Mouse (Mus musculus): ENCODE data around the gene Fam19a1.

The Fam19a1 gene

DNA sequence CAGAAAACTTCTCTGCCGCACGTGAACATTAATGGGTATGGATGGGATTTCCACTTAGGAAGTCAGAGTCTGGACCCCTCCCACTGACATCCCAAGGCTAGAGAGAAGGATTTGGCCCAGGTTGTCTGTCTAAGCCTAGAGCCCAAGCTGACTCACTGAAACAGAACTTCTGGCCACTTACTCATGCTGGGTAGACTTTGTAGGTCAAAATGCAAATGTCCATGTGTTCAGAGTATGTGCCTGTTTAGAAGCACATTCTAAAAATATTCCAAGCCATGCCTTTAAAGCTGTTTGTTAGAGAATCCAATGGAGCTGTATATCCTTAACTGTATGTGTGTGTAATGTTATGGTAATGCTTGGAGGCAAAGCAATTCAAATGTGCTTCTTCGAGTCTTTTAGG, 145.7 kb downstream of the Fam19a1 start:
- no peak for DNase-seq (ENCODE audit: low read depth)

DNA sequence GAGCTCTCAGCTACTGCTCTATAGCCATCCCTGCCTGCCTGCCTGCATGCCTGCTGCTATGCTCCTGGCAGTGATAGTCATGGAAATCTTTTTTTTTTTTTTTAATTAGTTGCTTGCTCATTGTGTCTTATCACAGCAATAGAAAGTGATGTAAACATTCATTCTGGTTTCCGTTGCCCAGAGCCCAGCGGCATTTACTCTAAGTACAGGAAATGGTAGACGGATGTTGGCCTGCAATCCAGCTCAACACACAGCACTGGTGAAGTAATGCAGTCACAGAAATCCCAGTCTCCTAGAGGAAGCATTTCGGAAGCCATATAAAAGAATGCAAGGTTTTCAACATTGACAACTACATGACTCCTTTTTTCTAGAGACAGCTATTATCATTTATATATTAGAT, 153.5 kb downstream of the Fam19a1 start:
- DNase-seq (ENCODE audit: low read depth), result no peak

DNA sequence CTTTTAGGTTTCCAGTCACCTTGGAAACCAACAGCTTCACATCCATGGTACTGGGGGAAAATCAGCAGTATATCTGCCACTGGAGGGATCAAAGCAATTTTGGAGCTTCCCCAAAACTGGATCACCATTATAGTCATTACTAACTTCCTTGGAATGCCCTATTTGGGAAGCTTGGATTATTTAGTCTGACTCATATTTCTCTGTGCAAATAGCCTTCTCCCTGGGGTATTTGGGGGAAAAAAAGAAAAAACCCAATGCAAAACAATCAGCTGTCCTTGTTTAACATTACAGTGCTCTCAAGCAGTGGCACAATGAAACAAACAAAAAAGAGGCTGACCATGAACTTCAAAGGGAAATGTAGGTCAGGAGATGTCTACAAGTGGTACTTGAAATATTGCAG, 155.8 kb downstream of the Fam19a1 start:
- no peak for DNase-seq (ENCODE audit: low read depth)

DNA sequence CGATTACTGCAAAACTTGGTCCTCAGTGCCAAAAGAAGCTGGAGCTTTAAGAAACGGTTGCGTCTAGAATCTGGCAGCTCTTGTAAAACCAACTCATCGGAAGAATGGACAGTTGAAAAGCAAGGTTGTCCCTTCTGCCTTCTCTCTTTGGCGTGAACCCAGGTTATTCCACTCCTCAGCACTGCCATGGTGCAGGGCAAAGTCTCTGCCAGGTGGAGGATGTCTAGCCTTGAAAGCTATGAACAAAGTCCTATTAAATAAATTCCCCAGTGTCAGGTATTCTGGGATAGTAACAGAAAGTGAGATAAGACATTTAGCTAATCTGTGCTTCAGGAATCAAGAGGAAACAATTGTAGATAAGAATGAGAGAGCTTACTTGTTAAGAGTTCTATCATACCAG, 157.5 kb downstream of the Fam19a1 start:
- DNase-seq (ENCODE audit: low read depth), result no peak

DNA sequence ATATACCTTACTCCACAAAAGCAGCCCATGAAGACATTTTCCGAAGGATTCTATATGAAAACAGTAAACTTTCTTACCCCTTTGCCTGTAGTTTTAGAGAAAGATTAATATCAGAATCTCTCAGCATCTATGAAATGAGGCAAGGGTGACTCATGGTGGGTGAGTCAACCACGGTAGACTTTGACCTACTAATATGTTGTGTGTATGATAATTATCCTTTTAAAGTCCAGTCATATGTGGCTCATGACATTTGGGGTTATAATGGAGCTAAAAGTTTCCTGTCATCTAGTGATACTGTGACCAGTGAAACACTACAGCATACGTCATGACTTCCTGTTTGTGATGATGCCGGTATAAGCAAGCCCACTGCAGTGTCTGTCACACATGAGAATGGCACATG, 170.8 kb downstream of the Fam19a1 start:
- DNase-seq (ENCODE audit: low read depth), result no peak

DNA sequence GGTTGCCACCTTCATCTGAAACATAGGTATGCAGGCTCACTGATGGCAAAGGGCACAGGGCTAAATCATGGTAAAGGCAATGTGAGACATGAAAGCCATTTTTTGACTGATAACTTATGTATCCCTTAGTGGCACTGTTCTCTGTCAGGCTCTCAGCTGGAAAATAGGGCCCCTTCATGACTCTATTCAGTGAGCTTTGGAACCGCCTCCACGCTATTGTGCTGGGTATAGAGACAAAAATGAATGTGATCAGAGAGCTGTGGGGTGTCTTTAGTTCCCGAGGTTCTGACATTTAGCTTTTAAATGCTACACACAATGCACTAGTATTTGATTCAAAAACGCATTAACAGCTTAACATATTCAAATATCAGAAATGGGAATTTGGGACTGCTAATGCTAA, 171.6 kb downstream of the Fam19a1 start:
- no peak for DNase-seq (ENCODE audit: low read depth)

DNA sequence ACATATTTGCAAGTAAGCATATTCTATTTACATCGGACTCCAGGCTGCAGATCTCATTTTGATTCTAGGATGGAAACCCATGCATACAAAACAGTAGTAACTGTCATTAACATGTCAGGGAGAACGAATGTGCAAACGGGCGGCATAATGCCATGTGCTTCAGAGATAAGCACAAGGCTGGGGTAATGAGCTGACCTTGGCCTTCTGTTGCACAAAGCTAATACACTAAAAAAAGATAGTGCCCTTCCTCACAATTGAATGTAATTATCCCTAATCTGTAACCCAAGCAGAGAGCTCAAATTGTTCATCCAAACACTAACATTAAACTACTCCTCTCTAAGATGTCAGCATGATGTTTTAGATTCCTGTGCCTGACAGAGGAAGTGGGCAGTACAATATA, 173.3 kb downstream of the Fam19a1 start:
- DNase-seq (ENCODE audit: low read depth), result no peak

DNA sequence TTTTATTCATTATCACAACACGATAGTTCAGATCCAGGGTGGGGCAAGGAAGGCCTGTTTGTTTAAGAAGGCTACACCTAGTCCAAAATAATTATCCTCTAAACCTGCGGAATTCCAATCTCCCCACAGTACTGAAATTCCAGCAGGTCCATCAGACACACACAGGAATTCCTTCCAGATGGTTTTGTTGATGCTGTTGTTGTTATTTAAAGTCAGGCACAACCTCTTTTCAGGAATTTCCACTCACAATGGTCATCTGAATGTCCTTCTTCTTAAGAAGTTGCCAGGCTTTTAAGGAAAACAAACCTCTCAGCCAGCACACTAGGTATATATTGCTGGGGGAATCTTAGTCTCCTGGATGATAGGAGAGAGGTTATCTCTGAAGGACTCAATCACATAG, 174.4 kb downstream of the Fam19a1 start:
- no peak for DNase-seq (ENCODE audit: low read depth)

DNA sequence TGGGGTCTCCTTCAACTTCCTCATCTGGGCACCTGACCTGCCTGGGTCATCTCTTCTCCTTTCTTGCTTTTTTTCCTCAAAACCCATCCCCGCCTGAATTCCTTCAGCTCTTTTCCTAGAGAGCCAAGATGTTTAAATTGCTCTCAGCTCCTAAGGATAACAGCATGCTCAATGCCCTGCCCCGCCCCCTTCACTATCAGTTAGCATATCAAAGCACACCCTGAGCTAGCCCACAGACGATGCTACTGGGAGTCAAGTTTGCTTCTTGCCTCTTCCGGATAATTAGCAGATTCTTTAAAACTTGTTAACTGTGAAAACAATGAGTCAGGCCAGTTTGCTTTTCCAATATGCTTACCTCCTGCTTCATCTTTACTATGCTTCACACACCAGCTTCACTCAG, 176.7 kb downstream of the Fam19a1 start:
- DNase-seq (ENCODE audit: low read depth), result no peak

DNA sequence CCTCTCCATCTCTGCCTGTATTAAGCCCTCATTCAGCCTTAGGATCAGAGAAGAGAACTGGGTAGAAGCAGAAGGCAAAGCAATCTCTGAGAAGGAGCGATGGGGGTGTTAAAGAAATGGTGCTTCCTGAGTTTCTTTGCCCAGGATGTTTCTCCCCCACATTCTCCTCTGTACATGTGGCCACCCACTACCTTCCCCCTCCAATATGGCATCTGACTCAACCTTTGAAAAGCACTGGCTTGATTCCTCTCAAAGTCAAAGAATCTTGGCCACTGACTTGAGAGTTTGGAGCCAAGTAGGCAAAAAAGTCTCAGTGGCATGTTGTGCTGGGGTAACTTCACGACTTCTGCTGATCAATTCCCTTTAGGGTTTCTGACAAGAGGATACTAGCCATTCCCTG, 234.5 kb downstream of the Fam19a1 start:
- no peak for DNase-seq (ENCODE audit: low read depth)

DNA sequence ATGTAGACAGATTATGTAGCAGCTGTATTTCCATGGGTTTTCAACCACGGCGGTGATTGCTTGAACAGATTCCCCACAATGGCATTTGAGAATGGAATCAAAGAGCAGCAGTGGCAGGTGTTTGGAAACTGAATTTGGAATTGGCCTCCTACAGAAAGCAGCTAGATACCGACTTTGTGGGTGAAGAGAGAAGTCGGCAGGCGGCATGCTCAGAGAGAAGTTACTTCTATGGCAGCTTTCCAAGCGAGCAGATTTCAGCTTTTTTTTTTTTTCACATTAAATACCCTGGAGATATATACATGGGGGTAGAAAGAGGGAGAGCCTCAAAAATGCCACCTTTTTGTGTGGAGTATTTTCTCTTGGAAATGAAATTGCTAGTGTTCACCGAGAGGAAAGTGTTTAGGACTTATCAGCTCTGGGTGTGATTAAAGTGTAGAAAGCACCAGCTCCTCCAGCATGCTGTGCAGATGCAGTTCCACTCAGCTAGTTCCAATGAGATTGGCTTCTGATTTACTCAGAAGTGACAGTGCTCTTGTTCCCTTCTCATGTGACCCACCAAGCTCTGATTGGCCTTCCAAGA, 236.6 kb downstream of the Fam19a1 start:
- DNase-seq (ENCODE audit: low read depth), result no peak

DNA sequence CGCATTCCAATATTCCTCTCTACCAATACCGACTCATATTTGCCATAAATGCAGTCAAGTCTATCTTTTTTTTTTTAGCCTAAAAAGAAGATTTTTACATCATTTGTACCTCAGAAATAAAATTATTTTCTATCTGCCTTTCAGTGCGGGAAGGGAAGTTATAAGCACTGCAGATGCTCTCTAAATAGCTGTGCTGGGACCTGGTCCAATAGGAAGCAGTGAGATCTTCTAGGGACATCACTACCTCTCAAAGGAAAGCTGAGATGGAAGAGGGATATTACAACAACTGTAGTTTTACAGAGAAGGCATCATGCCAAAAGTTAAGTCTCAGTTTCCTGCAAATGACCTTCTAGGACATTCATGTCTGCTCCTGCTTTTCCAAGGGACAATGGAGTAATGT, 256.6 kb downstream of the Fam19a1 start:
- no peak for DNase-seq (ENCODE audit: low read depth)

DNA sequence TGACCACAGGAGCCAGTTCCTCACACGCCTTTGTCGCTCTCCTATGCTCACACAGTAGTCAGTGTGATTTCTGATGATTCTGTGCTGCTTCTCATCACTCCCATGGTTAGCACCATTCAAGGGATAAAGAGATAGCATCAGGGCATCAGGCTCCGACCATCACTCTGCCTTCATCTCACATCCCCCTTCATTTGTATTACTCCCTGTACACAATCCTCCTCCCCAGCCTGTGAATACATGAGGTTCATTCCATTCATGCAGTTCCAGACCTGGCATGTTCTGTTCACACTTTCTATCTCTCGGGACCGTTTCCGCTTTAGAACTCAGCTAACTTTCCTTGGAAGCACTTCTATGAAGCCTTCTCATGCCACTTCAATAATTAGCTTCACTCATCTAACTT, 259.9 kb downstream of the Fam19a1 start:
- DNase-seq (ENCODE audit: low read depth), result no peak

DNA sequence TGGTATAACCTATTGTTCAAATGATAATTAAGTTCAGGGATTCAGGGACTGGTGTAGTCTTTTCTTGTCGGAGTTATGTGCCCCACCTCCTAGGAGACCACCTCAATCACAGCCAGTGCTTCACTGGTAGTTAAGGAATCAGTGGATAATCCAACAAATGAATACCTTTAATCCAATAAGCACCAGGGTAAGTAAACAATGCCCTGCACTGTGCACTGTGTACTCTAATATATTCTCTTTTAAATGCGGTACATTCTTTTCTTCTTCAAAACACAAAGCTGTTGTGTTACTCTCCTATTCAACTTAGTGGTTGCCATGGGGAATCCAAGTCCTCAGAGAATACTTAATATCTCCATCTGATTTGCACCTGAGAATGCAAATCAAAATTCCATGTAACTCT, 260.3 kb downstream of the Fam19a1 start:
- DNase-seq (ENCODE audit: low read depth), result no peak

DNA sequence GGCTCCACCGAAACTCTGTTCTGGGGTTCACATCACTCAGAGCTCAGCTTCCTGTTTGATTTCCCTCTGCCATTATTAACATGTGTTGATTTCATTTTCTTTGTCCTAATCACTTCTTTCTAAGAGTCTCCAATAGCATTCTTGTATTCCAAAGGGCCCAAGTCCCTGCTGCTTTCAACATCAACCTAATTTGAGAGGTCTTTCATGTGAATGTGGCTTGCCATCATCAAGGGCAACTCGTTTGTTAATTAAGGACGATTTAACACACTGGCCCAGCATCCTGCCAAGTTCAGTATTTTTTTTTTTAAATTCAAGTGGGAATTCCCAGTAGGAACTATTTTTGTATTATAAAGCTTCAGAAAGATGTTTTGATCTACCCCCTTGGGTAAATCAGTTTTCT, 263.8 kb downstream of the Fam19a1 start:
- no peak for DNase-seq (ENCODE audit: low read depth)

DNA sequence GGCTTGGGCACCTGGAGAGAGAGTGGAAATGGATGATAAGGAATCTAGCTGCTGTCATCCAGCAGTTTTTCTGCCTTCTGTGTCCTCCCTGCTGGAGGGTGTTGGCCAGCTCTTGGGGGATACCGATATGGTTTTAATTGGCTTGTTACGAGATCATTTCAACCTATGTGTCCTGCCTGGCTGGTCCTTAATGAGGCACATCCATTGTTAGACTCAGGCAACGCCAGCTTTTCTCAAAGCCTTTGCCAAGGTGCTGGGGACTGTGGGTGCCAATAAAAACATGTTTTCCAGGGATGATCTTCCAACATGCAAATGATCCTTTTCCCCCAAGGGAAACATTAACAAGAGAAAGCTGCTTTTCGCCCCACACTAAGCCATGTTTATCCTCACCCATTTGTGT, 266.3 kb downstream of the Fam19a1 start:
- no peak for DNase-seq (ENCODE audit: low read depth)

DNA sequence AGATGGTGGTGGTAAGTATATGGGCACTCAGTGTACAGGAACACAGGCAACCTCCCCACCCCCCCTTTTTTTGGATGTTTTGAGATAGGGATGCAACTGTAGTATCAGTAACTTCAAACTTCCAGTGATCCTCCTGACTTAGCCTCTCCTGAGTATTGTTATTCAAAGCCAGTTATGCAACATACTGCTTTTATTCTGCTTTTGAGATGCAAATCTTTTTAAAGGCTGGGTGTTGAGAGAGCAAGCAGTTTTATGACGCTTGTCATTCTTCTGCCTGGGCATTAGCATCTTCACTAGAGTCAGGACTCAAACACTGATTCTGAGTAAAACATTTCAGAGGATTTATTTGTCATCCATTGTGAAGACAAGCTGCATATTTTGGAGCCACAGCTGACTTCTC, 271.5 kb downstream of the Fam19a1 start:
- DNase-seq (ENCODE audit: low read depth), result no peak

DNA sequence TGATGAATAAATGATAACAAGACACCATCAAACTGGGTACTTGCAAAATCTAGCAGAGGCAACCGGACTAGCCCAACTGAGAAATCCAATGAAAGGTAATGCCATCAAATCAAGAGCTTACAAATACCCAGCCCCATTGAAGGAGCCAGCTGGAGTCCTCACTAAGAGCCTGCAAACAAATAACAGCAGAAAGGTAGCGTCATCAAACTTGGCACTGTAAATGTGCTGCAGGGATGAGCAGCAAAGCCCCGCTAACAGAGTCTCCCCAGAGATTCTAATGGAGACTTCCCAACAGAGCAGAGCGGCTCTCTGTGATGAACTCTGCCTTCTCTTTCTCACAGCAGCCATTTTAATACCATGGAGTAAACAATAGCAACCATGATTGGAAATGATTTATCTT, 305.9 kb downstream of the Fam19a1 start:
- DNase-seq (ENCODE audit: low read depth), result no peak

DNA sequence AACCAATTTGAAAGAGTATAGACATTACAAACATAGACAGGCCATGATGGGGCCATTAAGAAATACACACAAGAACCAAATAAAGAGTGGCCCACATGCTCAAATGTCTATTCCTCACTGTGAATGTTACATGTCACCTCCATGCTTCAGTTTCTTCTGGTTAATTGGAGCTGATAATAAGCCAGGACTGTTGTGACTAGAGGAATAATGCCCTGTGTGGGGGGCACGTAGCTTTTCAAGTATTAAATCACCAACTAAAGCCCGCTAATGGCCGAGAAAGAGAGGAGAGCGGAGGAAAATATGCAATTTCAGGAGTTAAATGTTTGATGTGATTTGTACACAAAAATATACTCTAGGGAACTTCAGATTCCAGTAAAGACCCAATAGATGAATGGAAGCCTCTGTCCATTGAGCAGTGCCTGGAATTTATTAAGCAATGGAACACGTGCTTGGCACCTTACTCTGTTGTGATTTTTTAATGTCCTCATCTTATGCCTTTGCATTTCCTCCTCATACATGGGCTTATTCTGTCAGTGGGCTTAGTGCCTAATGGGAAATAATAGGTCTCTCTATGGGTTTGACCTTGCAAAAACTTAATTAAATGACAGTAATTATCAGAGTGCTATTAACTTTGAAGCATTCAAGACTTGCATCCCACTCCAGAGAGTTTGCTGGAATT, 306.9 kb downstream of the Fam19a1 start:
- DNase-seq (ENCODE audit: low read depth), result no peak

DNA sequence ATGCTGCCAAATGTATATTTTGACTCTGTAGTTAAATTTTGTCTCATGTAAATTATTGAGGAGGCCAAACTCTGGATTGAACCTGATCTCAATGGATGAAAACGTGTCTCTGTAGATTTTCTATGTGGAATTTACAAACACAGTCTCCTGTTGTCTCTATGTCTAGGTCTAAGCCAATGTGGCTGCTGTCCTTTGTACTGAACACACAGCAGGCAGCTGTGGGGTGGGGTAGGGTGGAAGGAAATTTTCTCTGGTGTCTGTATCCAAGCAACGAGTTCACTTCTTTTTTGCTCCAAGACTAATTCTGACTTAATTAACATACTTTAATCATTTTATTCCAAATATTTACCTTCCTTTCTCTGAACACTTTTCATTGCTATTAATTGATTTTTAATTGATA, 307.6 kb downstream of the Fam19a1 start:
- no peak for DNase-seq (ENCODE audit: low read depth)

DNA sequence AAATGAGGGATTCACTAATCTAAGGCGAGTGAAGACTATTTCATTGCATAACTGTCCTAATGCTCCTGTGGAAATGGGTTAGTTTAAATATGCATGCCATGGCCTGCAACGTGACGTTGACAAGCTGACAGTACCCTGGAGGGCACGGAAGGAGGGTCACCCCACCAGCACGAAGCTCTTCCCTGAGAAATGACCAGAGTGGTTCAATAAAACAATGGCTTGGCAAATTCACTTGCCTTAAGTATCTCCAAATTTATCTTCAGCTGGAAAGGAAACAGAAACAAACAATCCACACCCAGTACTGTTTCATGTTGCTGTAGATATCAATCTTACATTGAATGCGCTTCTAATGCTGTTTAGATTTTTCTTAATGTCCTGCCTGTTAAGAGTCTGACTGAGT, 316.4 kb downstream of the Fam19a1 start:
- no peak for DNase-seq (ENCODE audit: low read depth)

DNA sequence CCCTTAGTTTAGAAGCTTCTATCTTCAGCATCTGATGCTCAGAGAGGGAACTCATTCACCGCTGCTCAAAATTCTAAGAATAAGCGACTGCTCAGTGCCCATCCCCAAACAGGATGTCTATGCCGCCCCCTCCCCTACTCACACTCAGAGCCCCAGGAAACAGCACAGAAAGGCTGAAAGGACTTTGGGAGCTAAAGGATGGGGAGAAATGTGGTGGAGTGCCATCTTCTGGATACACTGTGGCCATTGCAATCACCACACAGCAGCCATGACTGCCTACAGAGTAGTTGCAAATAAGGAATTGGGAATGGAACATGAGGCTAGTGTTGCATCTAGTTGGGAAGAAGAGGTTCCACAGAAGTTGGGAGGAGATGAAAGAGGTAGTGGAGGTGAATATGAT, 319.4 kb downstream of the Fam19a1 start:
- no peak for DNase-seq (ENCODE audit: low read depth)

DNA sequence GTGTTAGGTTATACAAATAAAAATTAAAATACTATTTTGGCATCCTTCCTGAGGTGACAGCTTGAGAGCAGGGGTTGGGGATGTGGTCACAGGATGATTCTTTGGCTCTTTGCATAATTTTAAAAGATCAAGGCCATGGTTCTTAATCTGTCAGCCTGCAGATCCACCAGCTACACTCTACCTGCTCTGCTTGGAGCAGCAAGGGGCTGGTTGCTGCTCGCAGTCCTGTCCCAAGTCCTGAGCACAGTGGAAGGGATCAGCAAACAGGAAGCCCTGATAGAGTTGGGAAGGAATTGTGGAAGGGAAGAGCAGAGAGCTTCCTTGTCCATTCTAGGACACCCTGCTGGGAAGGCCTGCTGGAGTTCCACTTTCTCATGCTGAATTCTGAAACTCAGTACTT, 320.9 kb downstream of the Fam19a1 start:
- no peak for DNase-seq (ENCODE audit: low read depth)

DNA sequence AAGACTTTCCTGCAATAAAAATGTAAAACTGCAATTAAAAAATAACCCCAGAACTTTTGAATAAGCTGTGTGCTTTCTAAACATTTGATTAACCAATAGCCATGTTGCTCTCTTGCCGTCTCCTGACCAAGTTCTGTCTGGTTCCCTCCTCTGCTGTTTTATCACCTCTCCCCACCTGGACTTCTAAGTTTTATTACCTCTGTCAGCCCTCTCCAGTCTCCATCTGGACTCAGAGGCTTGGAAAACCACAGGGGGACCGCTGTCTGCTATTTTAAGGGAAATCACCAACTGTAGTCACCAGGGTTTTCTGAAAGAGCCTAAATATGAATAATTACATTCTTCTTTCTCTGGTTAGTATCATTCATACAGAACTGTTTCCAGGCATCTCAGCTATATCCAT, 322.6 kb downstream of the Fam19a1 start:
- no peak for DNase-seq (ENCODE audit: low read depth)

DNA sequence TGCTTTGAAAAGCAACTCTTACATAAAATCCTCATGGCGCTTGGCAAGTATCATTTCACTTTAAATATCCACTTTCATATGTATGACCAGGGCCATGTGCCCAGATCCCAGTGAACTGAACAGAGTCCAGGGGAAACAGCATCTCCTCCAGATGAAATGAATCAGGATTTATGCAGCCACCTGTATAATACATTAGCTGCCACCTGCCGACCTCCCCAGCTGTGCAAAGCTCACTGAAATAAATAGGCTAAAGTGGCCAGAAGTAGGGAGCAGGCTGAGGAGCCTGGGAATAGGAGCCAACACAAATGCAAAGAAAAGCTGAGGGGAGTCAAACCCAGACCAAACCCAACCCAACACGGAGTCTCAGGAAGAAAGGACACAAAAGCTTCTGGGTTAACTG, 324.9 kb downstream of the Fam19a1 start:
- DNase-seq (ENCODE audit: low read depth), result no peak

All from induced T-regulatory cell, adult 2 months (primary cell).